Comparison of ENCODE assay signal across 15 mouse cellular contexts in the genomic region with DNA sequence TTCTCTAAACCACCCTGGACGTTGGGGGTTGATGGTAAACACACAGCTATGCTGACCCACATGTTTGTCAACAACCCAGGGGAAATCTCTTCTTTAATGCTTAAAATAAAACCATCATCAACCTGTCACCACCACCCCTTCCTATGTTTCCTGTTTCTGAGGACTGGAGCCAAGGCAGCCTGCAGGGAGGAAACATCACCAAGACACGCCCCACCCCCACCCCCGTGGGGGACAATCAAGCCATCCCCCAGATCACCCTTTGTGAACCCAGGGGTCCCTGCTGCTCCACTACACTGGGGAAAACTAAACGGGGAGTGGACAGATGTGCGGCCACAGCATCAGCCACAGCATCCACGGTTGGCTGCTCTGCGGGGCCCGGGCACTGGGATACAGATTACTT. TPM values are rescaled to one million over a fixed set of nuclear protein-coding genes. Genes with fewer than 3 reads are reported as not detected.
A peak's percentile ranks its signal among the peaks of the same experiment; 100 is the strongest.
DNase-seq lines count a peak whose midpoint lies in the region; ATAC-seq lines count a peak whose summit lies in the region.
"Had no signal": no experiment of that assay in that cellular context is flagged by ENCODE, and none has a peak within 500 bp of the region (broad histone marks: within the 10 kb centered on the region; RNA-seq: fewer than 3 reads in every experiment).

No protein-coding gene starts in this region.

- 82% methylated on average over 8 of the region's 8 CpGs for WGBS in forebrain, embryonic 11.5 days
- WGBS in hindbrain, embryonic 13.5 days: 62% methylated on average over 8 of the region's 8 CpGs
- WGBS in midbrain, embryonic 15.5 days: 64% methylated on average over 8 of the region's 8 CpGs

- H3K27ac ChIP-seq in forebrain, embryonic 11.5 days (ENCODE audit: low read depth, low read length): no peak overlapping the region
- H3K27ac ChIP-seq in hindbrain, embryonic 13.5 days: peak overlapping the region; percentile 87
- H3K27ac ChIP-seq in midbrain, embryonic 15.5 days: peak overlapping the region; percentile 69; the same call in 1 of the 2 replicates
- H3K27ac ChIP-seq: heart, embryonic 10.5 days; liver, embryonic 13.5 days had no signal

- H3K36me3 ChIP-seq in forebrain, embryonic 11.5 days (ENCODE audit: control insufficient read depth, insufficient read depth, low read length): no peaks in the 10 kb centered on the region; the same call in 1 of the 2 replicates
- H3K36me3 ChIP-seq in hindbrain, embryonic 13.5 days: 0 out of 2 replicates have a peak, but pooled peaks cover 3% of the 10 kb centered on the region
- no peaks in the 10 kb centered on the region for H3K36me3 ChIP-seq in midbrain, embryonic 15.5 days (replicated peaks)

- peak; percentile 29 for DNase-seq in heart, adult 8-10 months (ENCODE audit: low spot score)
- DNase-seq in heart, postnatal 10 days: no peak
- DNase-seq in forebrain, embryonic 11.5 days (ENCODE audit: low spot score): no peak
- no peak for DNase-seq in embryo, embryonic 11 days
- DNase-seq in spleen, postnatal 14 days (ENCODE audit: low spot score in 2 of 2): no peak
- DNase-seq: cerebellum, adult 18-20 months; layer of hippocampus, postnatal 36 days; liver, embryonic 13.5 days; spleen, adult 18-20 months; thymus, adult 18-20 months had no signal

- no peak for ATAC-seq in forebrain, embryonic 11.5 days (replicated peaks; ENCODE audit: low FRiP score)
- ATAC-seq in hindbrain, embryonic 13.5 days (ENCODE audit: low FRiP score): no peak
- ATAC-seq in midbrain, embryonic 15.5 days (replicated peaks): no peak
- ATAC-seq: Patski had no signal

- intact Hi-C loops in heart, postnatal 10 days (cut with DNase I): no loop called here

- H3K9ac ChIP-seq in forebrain, embryonic 11.5 days (ENCODE audit: low read length): 0 out of 2 replicates have a peak overlapping the region, but pooled peaks have one; percentile 5
- H3K9ac ChIP-seq in hindbrain, embryonic 13.5 days: peak overlapping the region; percentile 60
- H3K9ac ChIP-seq in midbrain, embryonic 15.5 days: peak overlapping the region; percentile 9; the same call in 1 of the 2 replicates
- H3K9ac ChIP-seq: liver, embryonic 13.5 days had no signal

- H3K4me3 ChIP-seq in forebrain, embryonic 11.5 days (ENCODE audit: low read depth, low read length): peak overlapping the region; percentile 4; the same call in 1 of the 2 replicates
- peak overlapping the region; percentile 49 for H3K4me3 ChIP-seq in hindbrain, embryonic 13.5 days
- no peak overlapping the region for H3K4me3 ChIP-seq in midbrain, embryonic 15.5 days
- H3K4me3 ChIP-seq: heart, embryonic 10.5 days; liver, embryonic 13.5 days; megakaryocyte, embryonic 14.5 days had no signal

- peak overlapping the region; percentile 52 for H3K4me2 ChIP-seq in forebrain, embryonic 11.5 days (ENCODE audit: low read depth, low read length, severe bottlenecking)
- peak overlapping the region; percentile 83 for H3K4me2 ChIP-seq in hindbrain, embryonic 13.5 days
- peak overlapping the region; percentile 76 for H3K4me2 ChIP-seq in midbrain, embryonic 15.5 days
- H3K4me2 ChIP-seq: liver, embryonic 13.5 days had no signal

- peaks cover 32% of the 10 kb centered on the region for H3K4me1 ChIP-seq in forebrain, embryonic 11.5 days (replicated peaks; ENCODE audit: control insufficient read depth, insufficient read depth, low read length)
- peaks cover 84% of the 10 kb centered on the region for H3K4me1 ChIP-seq in hindbrain, embryonic 13.5 days (replicated peaks)
- H3K4me1 ChIP-seq in midbrain, embryonic 15.5 days: peaks cover 75% of the 10 kb centered on the region

- no peaks in the 10 kb centered on the region; the same call in 1 of the 2 replicates for H3K27me3 ChIP-seq in forebrain, embryonic 11.5 days (ENCODE audit: control insufficient read depth, insufficient read depth, low read length)
- 0 out of 2 replicates have a peak, but pooled peaks cover under 1% of the 10 kb centered on the region for H3K27me3 ChIP-seq in hindbrain, embryonic 13.5 days
- no peaks in the 10 kb centered on the region for H3K27me3 ChIP-seq in midbrain, embryonic 15.5 days (replicated peaks)
- H3K27me3 ChIP-seq: Patski had no signal

- H3K9me3 ChIP-seq in forebrain, embryonic 11.5 days (ENCODE audit: control insufficient read depth, low read length): no peaks in the 10 kb centered on the region
- no peaks in the 10 kb centered on the region for H3K9me3 ChIP-seq in hindbrain, embryonic 13.5 days
- no peaks in the 10 kb centered on the region for H3K9me3 ChIP-seq in midbrain, embryonic 15.5 days
- H3K9me3 ChIP-seq: heart, embryonic 10.5 days; liver, embryonic 13.5 days; megakaryocyte, embryonic 14.5 days had no signal

RNA-seq across cellular contexts. Expression of gene Fam110a, which starts 11.6 kb away (rescaled TPM):
- total RNA-seq in heart, adult 8-10 months (2022): 1 to 10 TPM; 2.8 to 5.0 (median 4.3) TPM
- total RNA-seq in heart, postnatal 10 days (2021): 1 to 10 TPM; 5.7 to 7.3 TPM
- 85.6 and 88.1 TPM in 2 replicates for polyA plus RNA-seq in forebrain, embryonic 11.5 days (2014; fragmentation: Nextera tagmentation; extraction: Ambion mirVana)
- polyA plus RNA-seq in hindbrain, embryonic 13.5 days (2015; fragmentation: Nextera tagmentation; extraction: Ambion mirVana): 68.1 and 71.4 TPM in 2 replicates
- polyA plus RNA-seq in midbrain, embryonic 15.5 days (2015; fragmentation: Nextera tagmentation; extraction: Ambion mirVana): 61.2 and 62.8 TPM in 2 replicates

RNA-seq across cellular contexts. Expression of gene Slc52a3, which starts 27.9 kb away (rescaled TPM):
- 1 to 10 TPM; 1.2 to 4.2 (median 2.3) TPM for total RNA-seq in heart, adult 8-10 months (2022)
- 1 to 10 TPM; 2.1 to 2.6 TPM for total RNA-seq in heart, postnatal 10 days (2021)
- 1.0 and 1.4 TPM in 2 replicates for polyA plus RNA-seq in forebrain, embryonic 11.5 days (2014; fragmentation: Nextera tagmentation; extraction: Ambion mirVana)
- polyA plus RNA-seq in hindbrain, embryonic 13.5 days (2015; fragmentation: Nextera tagmentation; extraction: Ambion mirVana): 0.55 and 1.2 TPM in 2 replicates
- polyA plus RNA-seq in midbrain, embryonic 15.5 days (2015; fragmentation: Nextera tagmentation; extraction: Ambion mirVana): 1.3 and 2.2 TPM in 2 replicates

RNA-seq across cellular contexts. Expression of gene Angpt4, which starts 57.4 kb away (rescaled TPM):
- total RNA-seq in heart, adult 8-10 months (2022): under 1 TPM in 3 of 4 experiments, not detected in 1; 0.14 to 0.22 (median 0.16) TPM
- under 1 TPM; 0.10 to 0.22 TPM for total RNA-seq in heart, postnatal 10 days (2021)
- not detected in 2 replicates for polyA plus RNA-seq in forebrain, embryonic 11.5 days (2014; fragmentation: Nextera tagmentation; extraction: Ambion mirVana)
- 0.35 and 0.64 TPM in 2 replicates for polyA plus RNA-seq in hindbrain, embryonic 13.5 days (2015; fragmentation: Nextera tagmentation; extraction: Ambion mirVana)
- 0.18 and 0.23 TPM in 2 replicates for polyA plus RNA-seq in midbrain, embryonic 15.5 days (2015; fragmentation: Nextera tagmentation; extraction: Ambion mirVana)
- polyA plus RNA-seq: liver, embryonic 13.5 days had no signal

Comparison
In these comparisons a context has a peak if more than half of its experiments do, and no peak if none do; other contexts are left out.
1. H3K9ac ChIP-seq: peak in every context shown above with its lines; median percentile 60 in hindbrain, embryonic 13.5 days; 9 in midbrain, embryonic 15.5 days; 5 in forebrain, embryonic 11.5 days.